Mouse (Mus musculus) adrenal gland, postnatal 36 days (tissue): ENCODE measurements at regions not wholly inside any gene's neighbourhood (a gene's known extent, or its start where the extent isn't known, plus 50 kb on each side); places are given as distances from the start of the nearest gene placed in this dataset.
"Not testable (repeated sequence)": the region's sequence is repeated elsewhere in the genome, so short reads cannot be mapped to it uniquely, and the experiment has no call there.

Experiments
- DNase-seq, 2 experiments: peaks; one replicate each; pipeline ENCODE4 v3.0.0; 2021; ENCODE audit warnings: mixed read lengths in 1 of 2

- DNase-seq, result not testable (repeated sequence)
Measured at GRCm38 (mm10) chr9:6845281-6845680, 339.0 kb downstream of the Dync2h1 start.

GRCm38 (mm10) chr9:6834936-6835335 is 349.3 kb downstream of the Dync2h1 start:
- DNase-seq, result not testable (repeated sequence)

GRCm38 (mm10) chr9:6834470-6834869 is 349.8 kb downstream of the Dync2h1 start:
- no peak for DNase-seq

GRCm38 (mm10) chr9:6832862-6833261 is 351.4 kb downstream of the Dync2h1 start:
- no peak for DNase-seq

DNA sequence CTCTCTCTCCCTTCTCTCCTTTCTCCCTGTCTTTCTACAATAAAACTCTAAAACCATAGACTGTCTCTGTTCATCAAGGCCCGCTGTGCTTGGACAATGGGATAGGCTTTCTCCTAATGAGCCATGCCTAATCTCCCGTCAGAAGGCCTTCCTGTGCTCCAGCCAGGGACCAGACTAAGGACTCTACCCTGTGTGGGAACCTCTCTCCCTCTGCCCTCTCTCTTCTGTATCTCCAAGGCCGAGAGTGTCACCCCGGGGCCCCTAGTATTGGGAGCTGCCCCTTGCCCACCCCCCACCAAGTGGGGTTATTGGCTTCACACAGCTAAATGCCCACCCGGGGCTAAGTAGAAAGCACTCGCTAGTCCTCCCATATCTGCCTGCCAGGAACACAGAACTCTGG is 352.6 kb downstream of the Dync2h1 start:
- DNase-seq, result not testable (repeated sequence)

DNA sequence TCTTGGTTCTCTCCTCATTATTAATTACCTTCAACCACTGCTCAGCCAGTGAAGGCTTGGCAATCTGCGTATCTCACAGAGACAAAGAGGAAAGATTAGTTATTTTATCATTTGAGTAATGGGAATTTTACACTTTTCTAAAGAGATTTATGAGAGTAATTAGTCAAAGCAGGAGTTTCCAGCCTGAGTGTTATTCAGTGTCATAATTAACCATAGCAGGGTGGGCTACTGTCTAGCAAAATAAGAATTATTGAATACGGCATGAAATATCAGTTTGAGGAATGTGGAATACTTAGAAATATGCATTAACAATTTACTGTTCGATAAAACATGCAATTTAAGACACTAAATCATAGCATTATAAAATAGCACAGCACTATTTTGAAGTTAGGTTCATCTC is 357.7 kb downstream of the Dync2h1 start:
- no peak for DNase-seq

DNA sequence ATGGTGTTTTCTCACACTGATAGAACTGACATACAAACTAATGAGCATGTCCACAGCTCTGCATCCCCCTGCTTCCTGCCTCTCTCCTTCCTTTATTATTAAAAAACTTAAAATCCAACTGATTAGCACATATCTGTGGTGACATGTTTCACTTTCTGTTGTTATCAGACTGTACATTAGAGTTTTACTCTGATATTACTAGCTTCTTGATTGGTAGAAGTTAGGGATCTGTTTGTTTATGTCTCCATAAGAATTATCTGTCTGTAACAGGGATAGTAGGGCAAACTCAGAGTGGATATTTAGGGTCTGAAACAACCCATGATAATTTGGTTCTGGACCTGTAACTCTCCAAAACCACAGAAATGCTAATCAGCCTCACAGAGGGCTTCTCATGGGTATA is 358.6 kb downstream of the Dync2h1 start:
- no peak for DNase-seq

DNA sequence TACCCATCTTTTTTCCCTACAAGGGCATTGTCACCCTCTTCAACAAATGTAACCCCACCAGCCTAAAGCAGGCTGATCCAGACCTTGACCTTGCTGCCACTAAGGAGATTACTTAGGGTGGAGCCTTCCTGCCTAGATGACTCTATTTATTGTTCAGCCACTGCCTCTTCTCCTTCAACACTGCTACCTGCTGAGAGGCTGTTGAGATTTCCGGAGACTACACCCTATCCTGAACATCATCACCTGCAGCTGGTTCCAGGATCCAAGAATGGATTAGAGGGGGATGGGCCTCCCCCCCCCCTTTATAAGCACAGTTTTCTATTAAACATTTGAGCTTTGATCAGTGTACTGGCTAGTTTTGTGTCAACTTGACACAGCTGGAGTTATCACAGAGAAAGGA is 360.3 kb downstream of the Dync2h1 start:
- not testable (repeated sequence) for DNase-seq

GRCm38 (mm10) chr9:6823536-6823935 is 360.7 kb downstream of the Dync2h1 start:
- no peak for DNase-seq

DNA sequence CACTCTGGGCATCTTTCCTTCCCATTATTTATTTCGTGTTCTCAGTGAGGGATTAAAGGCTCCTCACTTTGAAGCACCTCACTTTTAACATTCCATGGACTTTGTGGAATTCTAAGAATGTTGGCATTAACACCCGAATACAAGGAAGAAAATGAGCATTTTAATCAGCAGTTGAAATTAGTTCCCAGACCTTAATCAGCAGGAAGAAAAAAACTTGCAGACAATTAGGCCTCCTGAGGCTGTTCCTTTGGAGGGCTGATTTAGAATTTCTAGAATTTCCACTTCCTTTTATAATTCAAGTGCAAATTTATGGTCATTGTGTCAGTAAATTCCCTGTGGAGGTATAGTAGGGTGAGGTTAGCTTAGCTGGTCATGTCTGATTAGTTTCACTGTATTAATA is 407.6 kb downstream of the Dync2h1 start:
- DNase-seq, result no peak

DNA sequence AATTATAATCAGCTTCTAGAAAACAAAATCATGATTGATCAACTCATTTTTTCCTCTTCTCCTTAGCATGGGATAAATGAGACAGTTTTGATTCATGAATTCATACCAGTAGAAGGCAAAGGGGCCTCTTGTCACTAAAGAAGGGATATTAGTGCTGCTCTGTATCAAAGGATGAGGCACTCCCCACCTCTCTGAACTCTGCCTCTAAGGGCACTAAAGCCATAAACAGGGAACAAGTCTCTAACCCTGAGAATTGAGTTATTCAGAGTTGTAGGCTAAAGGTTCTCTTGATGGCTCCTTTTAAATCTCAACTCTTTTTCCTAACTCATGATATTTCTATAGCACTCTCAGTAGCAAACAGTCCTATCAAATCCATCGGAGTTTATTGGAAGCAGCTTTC is 442.8 kb downstream of the Dync2h1 start:
- no peak for DNase-seq

DNA sequence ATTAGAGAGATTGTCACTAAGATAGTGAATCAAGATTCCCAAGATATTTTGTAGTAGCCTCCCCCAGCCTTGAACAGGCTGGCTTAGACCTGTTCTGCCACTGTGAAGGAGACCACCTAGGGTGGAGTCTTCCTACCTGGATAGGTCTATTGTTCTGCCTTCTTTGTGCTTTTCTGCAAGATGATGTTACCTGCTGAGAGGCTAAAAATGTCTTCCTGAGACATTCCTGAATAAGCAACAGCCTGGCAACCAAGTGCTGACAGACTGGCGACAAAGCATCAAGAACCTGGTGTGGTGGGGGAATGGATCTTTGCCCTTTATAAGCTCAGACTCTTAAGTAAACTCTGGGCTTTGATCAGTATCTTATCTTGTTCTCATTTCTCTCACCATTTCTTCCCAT is 447.8 kb downstream of the Dync2h1 start:
- DNase-seq, result no peak

- DNase-seq, result no peak
Measured at GRCm38 (mm10) chr9:6726411-6726810, 456.8 kb upstream of the Ddi1 start.

- DNase-seq, result no peak
Measured at GRCm38 (mm10) chr9:6677225-6677718, 407.6 kb upstream of the Ddi1 start.

DNA sequence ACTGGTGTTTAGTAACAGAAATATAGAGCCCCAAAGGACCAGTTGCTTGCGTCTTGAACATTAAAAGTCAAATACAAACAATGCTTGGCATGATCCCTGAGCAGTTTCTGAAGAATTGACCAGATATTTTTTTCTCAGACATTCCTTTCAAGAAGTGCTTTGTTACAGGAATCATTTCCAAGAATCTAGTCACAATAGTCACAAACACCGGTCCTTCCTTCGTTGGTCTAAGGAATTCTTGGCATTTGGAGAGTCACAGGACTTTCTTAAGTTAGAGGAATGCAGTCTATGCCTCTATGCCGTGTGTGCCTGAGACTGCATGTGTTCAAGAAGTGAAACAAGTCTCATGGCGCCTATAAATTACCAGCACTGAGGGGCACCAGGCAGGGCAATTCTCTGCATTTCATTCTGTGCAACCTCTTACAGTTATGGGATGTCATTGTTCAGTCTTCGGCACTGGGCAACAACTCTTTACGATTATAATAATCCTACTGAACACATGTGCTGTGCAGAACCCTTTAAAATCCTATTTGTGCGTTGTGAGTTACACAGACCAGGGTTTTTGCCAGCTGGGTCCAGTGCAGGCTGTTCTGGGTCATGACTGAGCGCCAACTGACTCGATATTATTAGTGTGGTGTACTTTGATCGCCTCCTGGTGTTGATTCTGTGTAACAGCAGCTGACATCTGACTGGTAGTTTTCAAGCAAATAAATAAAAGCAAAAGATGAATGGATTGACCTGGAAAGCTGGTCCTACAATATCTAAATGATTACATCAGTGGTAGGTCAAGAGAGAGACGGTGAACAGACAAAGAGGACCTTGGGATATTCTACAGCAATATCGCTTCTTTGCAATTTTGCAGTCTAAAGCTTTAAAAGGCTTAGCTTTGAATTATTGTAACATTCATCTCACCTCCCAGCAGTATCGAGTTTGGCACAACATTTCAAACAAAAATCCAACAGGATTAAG is 398.6 kb upstream of the Ddi1 start:
- peak; percentile 82 to 86 for DNase-seq

GRCm38 (mm10) chr9:6665679-6666078 is 396.0 kb upstream of the Ddi1 start:
- DNase-seq, result no peak

DNA sequence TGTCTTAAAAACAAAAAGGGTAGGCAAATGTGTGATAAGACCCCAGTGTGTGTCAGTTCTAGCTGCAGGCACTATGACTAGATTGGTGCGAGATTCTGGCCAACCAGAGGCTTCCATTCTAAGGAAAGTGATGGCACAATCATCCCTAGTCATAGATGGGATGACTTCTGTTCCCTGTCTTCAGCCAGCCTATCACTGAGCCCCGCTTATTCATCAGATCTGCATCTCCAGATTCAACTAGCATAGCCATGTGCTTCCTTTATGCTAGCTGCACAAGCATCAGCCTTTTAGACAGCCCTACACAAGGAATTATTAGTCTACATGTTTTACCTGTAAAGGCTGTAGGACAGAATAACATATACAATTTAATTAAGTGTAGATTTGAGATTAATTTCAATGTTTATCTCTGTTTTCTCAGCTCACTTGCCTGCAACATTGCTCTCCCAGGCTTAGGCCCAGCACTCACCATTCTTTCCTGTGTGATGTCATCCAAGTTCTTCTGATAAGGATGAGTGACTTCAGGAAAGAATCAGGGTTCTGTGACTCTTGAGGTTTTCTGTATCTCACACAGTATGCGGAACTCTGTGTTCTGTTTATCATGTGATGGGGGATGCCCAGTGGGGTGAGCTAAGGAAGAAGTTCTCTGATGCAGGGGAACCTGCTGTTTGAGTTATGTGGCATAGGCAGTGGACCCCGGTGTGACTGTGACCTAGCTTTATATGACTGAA is 382.8 kb upstream of the Ddi1 start:
- no peak for DNase-seq

DNA sequence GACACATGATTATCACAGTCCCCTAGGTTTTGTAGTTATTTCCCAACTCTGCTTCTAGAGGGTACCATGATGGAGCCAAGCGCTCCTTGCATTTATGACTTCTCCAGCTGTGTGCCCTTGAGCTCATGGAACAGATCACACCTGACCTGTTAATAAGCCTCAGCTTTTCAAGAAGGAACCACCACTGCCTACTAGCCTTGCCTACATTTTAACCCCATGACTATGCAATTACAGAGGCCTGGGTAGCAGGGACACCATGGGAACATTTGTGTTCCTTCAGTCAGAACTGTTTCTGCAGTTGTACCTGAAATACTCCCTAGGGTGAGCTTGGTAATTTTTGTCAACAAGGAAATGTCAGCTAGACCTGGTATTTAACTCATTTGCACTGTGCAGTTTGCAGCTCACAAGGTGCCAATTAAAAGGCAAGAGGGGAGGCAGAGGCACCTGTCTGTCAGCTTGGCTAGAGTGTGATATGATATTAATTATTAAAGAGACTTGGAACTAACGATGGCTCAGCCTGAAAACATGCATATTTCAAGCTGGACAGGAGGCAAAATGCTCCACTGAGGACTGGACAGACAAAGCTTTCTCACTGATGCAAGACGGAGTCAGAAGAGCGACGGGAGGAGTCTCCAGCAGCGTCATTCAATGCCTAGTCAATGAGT is 382.1 kb upstream of the Ddi1 start:
- no peak for DNase-seq

DNA sequence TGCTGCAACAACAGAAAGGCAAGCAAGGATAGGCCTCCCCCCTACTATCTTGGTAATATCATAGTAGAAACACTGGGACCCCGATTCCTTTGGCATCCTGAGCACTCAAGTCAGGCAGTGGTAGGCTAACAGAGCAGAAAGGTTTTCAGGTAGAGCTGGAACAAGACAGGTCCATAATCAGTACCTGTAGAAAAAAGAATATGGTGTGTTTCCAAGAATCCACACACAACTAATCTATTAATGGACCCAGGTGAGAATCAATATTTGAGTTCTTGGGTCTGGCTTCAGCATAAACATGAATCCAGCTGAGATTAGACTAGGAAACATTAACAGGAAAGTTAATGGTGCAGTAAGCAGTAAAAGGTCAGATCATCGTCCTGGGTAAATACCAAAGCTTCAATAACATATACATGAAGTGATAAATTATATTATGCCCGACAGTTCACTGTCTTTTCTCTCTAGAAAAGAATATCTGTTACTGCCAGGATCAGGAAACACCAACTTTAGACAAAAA is 376.2 kb upstream of the Ddi1 start:
- no peak for DNase-seq

- DNase-seq, result no peak
Measured at GRCm38 (mm10) chr9:6645321-6645720, 375.7 kb upstream of the Ddi1 start.

DNA sequence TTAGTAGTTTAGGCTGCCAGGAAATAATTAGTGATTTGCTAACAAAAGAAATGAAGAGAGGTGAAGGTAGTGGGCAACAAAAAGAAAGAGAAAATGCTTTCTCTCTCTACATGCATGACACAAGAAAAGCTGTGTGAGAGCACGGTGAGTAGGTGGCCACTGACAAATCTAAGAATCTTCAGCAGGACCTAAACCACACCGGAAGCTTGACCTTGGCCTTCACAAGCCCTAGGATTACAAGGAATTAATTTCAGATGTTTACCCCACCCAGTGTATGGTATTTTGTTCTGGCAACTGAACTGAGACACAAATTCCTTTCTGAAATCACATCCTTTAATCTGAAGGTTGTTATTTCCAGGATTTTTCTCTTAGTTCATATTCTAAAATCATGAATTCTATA is 347.5 kb upstream of the Ddi1 start:
- DNase-seq, result no peak

- DNase-seq, result no peak
Measured at GRCm38 (mm10) chr9:6609284-6609627, 339.6 kb upstream of the Ddi1 start.
